Mouse (Mus musculus): ENCODE data around the gene Btbd17. TPM values are rescaled to one million over a fixed set of nuclear protein-coding genes. Genes with fewer than 3 reads are reported as not detected.

Btbd17 gene
- polyA plus RNA-seq, 1 experiment from 2014 or later, result 0.34 TPM

DNA sequence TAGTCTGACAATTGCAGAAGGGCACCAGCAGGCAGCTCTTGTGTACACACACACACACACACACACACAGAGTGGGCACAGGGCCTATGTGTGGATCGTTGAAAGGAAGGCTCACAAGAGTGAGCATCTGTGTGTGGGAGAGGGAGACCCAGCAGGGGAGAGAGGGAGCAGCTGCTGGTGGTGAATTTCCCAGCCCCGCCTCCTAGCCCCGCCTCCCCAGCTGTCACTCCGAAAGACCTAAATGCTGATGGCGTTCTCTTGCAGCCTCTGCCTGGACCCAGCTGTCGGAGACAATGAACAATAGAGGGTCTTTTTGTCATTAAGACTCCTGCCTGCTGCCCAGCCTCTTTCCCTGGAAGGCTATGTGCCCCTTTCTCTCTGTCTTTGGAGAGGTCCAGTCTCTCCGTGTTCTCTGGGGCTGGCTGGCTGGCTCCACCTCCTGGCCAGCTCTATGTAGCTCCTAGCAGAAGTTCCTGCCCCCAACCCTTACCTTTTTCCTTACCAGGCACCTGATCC, 456 bp downstream of the Btbd17 start:
- 2% methylated on average over 7 of the region's 7 CpGs for WGBS
- Histone ChIP-seq H3K4me2 (ENCODE audit: low read depth, low read length) (peak overlapping the region; percentile 67), H3K27ac (ENCODE audit: low read length) (no peak overlapping the region), H3K27me3 (ENCODE audit: control insufficient read depth, insufficient read depth, low read depth, low read length) (peaks cover 37% of the 10 kb centered on the region), H3K36me3 (ENCODE audit: control insufficient read depth, insufficient read depth, low read length) (no peaks in the 10 kb centered on the region), H3K9me3 (ENCODE audit: control insufficient read depth, low read length) (no peaks in the 10 kb centered on the region), H3K4me3 (ENCODE audit: low read length) (peak overlapping the region; percentile 42), H3K4me1 (replicated peaks; ENCODE audit: control insufficient read depth, insufficient read depth, low read length) (peaks cover 18% of the 10 kb centered on the region), H3K9ac (ENCODE audit: low read length) (no peak overlapping the region)
- ATAC-seq (ENCODE audit: low read depth), result peak; percentile 77

DNA sequence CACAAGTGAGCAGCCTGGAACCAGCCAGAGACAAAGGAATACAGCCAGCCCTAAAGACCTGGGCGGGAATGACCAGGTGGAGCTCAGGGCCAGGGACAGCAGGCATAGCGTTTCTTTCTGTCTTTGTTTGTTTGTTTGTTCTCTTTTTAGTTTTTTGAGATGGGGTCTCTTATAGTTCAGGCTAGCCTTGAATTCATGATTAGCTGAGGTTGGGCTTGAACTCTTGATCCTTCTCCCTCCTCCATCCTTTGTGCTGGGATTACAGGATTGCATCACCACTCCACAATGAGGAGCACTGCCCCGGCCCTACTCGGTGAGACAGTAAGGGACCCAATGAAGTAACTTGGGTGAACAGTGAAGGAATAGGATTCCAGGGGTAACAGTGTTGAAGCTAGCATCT, 1.1 kb downstream of the Btbd17 start:
- no peak for ATAC-seq (ENCODE audit: low read depth)
- H3K4me3 ChIP-seq (ENCODE audit: low read length), result no peak overlapping the region
- H3K4me1 ChIP-seq (replicated peaks; ENCODE audit: control insufficient read depth, insufficient read depth, low read length), result peaks cover 18% of the 10 kb centered on the region
- H3K9ac ChIP-seq (ENCODE audit: low read length), result no peak overlapping the region
- peaks cover 43% of the 10 kb centered on the region for H3K27me3 ChIP-seq (ENCODE audit: control insufficient read depth, insufficient read depth, low read depth, low read length)
- no peaks in the 10 kb centered on the region for H3K9me3 ChIP-seq (ENCODE audit: control insufficient read depth, low read length)
- H3K27ac ChIP-seq (ENCODE audit: low read length), result no peak overlapping the region
- H3K4me2 ChIP-seq (ENCODE audit: low read depth, low read length), result no peak overlapping the region
- 59% methylated on average over 4 of the region's 4 CpGs for whole genome bisulfite sequencing
- no peaks in the 10 kb centered on the region for H3K36me3 ChIP-seq (ENCODE audit: control insufficient read depth, insufficient read depth, low read length)

GRCm38 (mm10) chr11:114793868-114794545, 1.7 kb downstream of the Btbd17 start:
- H3K4me3 ChIP-seq (ENCODE audit: low read length), result no peak overlapping the region
- peaks cover 18% of the 10 kb centered on the region for H3K4me1 ChIP-seq (replicated peaks; ENCODE audit: control insufficient read depth, insufficient read depth, low read length)
- H3K9ac ChIP-seq (ENCODE audit: low read length), result no peak overlapping the region

GRCm38 (mm10) chr11:114792931-114793494, 2.7 kb downstream of the Btbd17 start:
- H3K4me3 ChIP-seq (ENCODE audit: low read length), result no peak overlapping the region
- ATAC-seq (ENCODE audit: low read depth), result no peak

More at GRCm38 (mm10) chr11:114793868-114794545, 1.7 kb downstream of the Btbd17 start:
- H3K9me3 ChIP-seq (ENCODE audit: control insufficient read depth, low read length), result no peaks in the 10 kb centered on the region
- H3K4me2 ChIP-seq (ENCODE audit: low read depth, low read length), result no peak overlapping the region
- H3K27me3 ChIP-seq (ENCODE audit: control insufficient read depth, insufficient read depth, low read depth, low read length), result peaks cover 49% of the 10 kb centered on the region
- no peaks in the 10 kb centered on the region for H3K36me3 ChIP-seq (ENCODE audit: control insufficient read depth, insufficient read depth, low read length)
- WGBS, result 64% methylated on average over 19 of the region's 19 CpGs
- H3K27ac ChIP-seq (ENCODE audit: low read length), result no peak overlapping the region
- no peak for ATAC-seq (ENCODE audit: low read depth)

GRCm38 (mm10) chr11:114791891-114792411, 3.8 kb downstream of the Btbd17 start:
- no peak for ATAC-seq (ENCODE audit: low read depth)
- H3K4me2 ChIP-seq (ENCODE audit: low read depth, low read length), result peak overlapping the region; percentile 79
- H3K9me3 ChIP-seq (ENCODE audit: control insufficient read depth, low read length), result no peaks in the 10 kb centered on the region
- peaks cover 18% of the 10 kb centered on the region for H3K4me1 ChIP-seq (replicated peaks; ENCODE audit: control insufficient read depth, insufficient read depth, low read length)
- no peak overlapping the region for H3K27ac ChIP-seq (ENCODE audit: low read length)
- H3K9ac ChIP-seq (ENCODE audit: low read length), result peak overlapping the region; percentile 29
- H3K27me3 ChIP-seq (ENCODE audit: control insufficient read depth, insufficient read depth, low read depth, low read length), result peaks cover 67% of the 10 kb centered on the region
- peak overlapping the region; percentile 51 for H3K4me3 ChIP-seq (ENCODE audit: low read length)
- under 1% methylated on average over 59 of the region's 59 CpGs for WGBS
- H3K36me3 ChIP-seq (ENCODE audit: control insufficient read depth, insufficient read depth, low read length), result no peaks in the 10 kb centered on the region

More at GRCm38 (mm10) chr11:114792931-114793494, 2.7 kb downstream of the Btbd17 start:
- no peaks in the 10 kb centered on the region for H3K9me3 ChIP-seq (ENCODE audit: control insufficient read depth, low read length)
- peaks cover 18% of the 10 kb centered on the region for H3K4me1 ChIP-seq (replicated peaks; ENCODE audit: control insufficient read depth, insufficient read depth, low read length)
- peaks cover 56% of the 10 kb centered on the region for H3K27me3 ChIP-seq (ENCODE audit: control insufficient read depth, insufficient read depth, low read depth, low read length)
- no peak overlapping the region for H3K27ac ChIP-seq (ENCODE audit: low read length)
- H3K36me3 ChIP-seq (ENCODE audit: control insufficient read depth, insufficient read depth, low read length), result no peaks in the 10 kb centered on the region
- H3K9ac ChIP-seq (ENCODE audit: low read length), result no peak overlapping the region
- 48% methylated on average over 5 of the region's 5 CpGs for WGBS
- H3K4me2 ChIP-seq (ENCODE audit: low read depth, low read length), result no peak overlapping the region

- Histone ChIP-seq H3K36me3 (ENCODE audit: control insufficient read depth, insufficient read depth, low read length) (no peaks in the 10 kb centered on the region), H3K4me3 (ENCODE audit: low read length) (peak overlapping the region; percentile 51), H3K9ac (ENCODE audit: low read length) (peak overlapping the region; percentile 29), H3K4me2 (ENCODE audit: low read depth, low read length) (peak overlapping the region; percentile 79), H3K9me3 (ENCODE audit: control insufficient read depth, low read length) (no peaks in the 10 kb centered on the region), H3K4me1 (replicated peaks; ENCODE audit: control insufficient read depth, insufficient read depth, low read length) (peaks cover 18% of the 10 kb centered on the region), H3K27me3 (ENCODE audit: control insufficient read depth, insufficient read depth, low read depth, low read length) (peaks cover 72% of the 10 kb centered on the region), H3K27ac (ENCODE audit: low read length) (no peak overlapping the region)
- ATAC-seq (ENCODE audit: low read depth), result no peak
- 1% methylated on average over 50 of the region's 50 CpGs for WGBS
Observed at GRCm38 (mm10) chr11:114791351-114791889, 4.3 kb downstream of the Btbd17 start.

GRCm38 (mm10) chr11:114790841-114791240, 4.9 kb downstream of the Btbd17 start:
- H3K9ac ChIP-seq (ENCODE audit: low read length), result no peak overlapping the region
- no peak overlapping the region for H3K27ac ChIP-seq (ENCODE audit: low read length)
- H3K4me2 ChIP-seq (ENCODE audit: low read depth, low read length), result no peak overlapping the region
- peaks cover 78% of the 10 kb centered on the region for H3K27me3 ChIP-seq (ENCODE audit: control insufficient read depth, insufficient read depth, low read depth, low read length)
- peaks cover 17% of the 10 kb centered on the region for H3K4me1 ChIP-seq (replicated peaks; ENCODE audit: control insufficient read depth, insufficient read depth, low read length)
- ATAC-seq (ENCODE audit: low read depth), result no peak
- H3K4me3 ChIP-seq (ENCODE audit: low read length), result no peak overlapping the region
- no peaks in the 10 kb centered on the region for H3K36me3 ChIP-seq (ENCODE audit: control insufficient read depth, insufficient read depth, low read length)
- no peaks in the 10 kb centered on the region for H3K9me3 ChIP-seq (ENCODE audit: control insufficient read depth, low read length)
- 30% methylated on average over 4 of the region's 4 CpGs for WGBS

DNA sequence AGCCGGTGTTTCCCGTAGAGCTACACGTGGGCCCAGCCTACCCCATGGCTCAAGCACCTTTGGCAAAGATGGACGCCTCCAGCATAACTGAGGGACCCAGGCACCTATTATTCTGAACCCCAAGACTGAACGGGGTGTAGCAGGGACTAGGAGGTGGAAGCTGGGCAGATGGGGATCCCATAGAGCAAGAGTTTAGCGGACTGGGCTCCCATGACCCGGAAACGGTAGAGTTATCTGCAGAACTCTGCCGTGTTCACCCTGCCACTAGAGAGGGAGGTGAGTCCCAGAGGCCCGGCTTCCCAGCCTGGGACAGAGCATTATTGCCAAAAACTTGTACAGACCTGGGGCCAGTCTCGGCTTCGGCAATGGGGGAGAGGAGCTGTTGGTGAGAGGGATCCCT, 5.6 kb downstream of the Btbd17 start:
- no peak overlapping the region for H3K4me3 ChIP-seq (ENCODE audit: low read length)
- H3K9ac ChIP-seq (ENCODE audit: low read length), result no peak overlapping the region
- peaks cover 12% of the 10 kb centered on the region for H3K4me1 ChIP-seq (replicated peaks; ENCODE audit: control insufficient read depth, insufficient read depth, low read length)
- H3K27ac ChIP-seq (ENCODE audit: low read length), result no peak overlapping the region
- H3K27me3 ChIP-seq (ENCODE audit: control insufficient read depth, insufficient read depth, low read depth, low read length), result peaks cover 85% of the 10 kb centered on the region
- 58% methylated on average over 12 of the region's 12 CpGs for WGBS
- H3K36me3 ChIP-seq (ENCODE audit: control insufficient read depth, insufficient read depth, low read length), result no peaks in the 10 kb centered on the region
- no peaks in the 10 kb centered on the region for H3K9me3 ChIP-seq (ENCODE audit: control insufficient read depth, low read length)
- no peak for ATAC-seq (ENCODE audit: low read depth)
- no peak overlapping the region for H3K4me2 ChIP-seq (ENCODE audit: low read depth, low read length)

DNA sequence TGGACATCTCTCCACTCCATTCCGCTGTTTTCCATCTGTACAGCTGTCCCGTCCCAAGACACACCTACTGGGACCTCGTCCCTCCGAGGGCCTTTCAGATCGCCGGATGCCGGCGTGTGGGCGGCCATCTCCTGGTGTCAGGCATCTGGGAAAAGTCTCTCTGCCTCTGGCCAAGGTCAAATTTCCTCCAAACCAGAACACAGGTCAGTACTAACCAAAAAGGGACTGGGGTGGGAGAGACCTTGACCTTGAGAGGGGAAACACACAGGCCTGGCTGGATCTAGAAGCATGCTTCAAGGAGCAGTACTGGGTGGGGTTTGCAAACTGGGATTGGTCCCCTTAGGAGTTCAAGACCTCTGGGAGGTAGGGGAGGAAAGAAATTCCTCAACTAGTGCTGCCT, 6.0 kb downstream of the Btbd17 start:
- Histone ChIP-seq H3K9me3 (ENCODE audit: control insufficient read depth, low read length) (no peaks in the 10 kb centered on the region), H3K4me2 (ENCODE audit: low read depth, low read length) (no peak overlapping the region), H3K9ac (ENCODE audit: low read length) (no peak overlapping the region), H3K27ac (ENCODE audit: low read length) (no peak overlapping the region), H3K4me1 (replicated peaks; ENCODE audit: control insufficient read depth, insufficient read depth, low read length) (peaks cover 12% of the 10 kb centered on the region), H3K27me3 (ENCODE audit: control insufficient read depth, insufficient read depth, low read depth, low read length) (peaks cover 89% of the 10 kb centered on the region), H3K4me3 (ENCODE audit: low read length) (no peak overlapping the region), H3K36me3 (ENCODE audit: control insufficient read depth, insufficient read depth, low read length) (no peaks in the 10 kb centered on the region)
- WGBS, result 59% methylated on average over 9 of the region's 9 CpGs
- no peak for ATAC-seq (ENCODE audit: low read depth)
